Mouse (Mus musculus): ENCODE measurements at regions not wholly inside any gene's neighbourhood (a gene's known extent, or its start where the extent isn't known, plus 50 kb on each side); places are given as distances from the start of the nearest gene placed in this dataset.

GRCm38 (mm10) chr13:28557032-28557570 is 299.8 kb downstream of the Gm11361 start:
- H3K9ac ChIP-seq (ENCODE audit: low read length), result no peak overlapping the region
- no peaks in the 10 kb centered on the region for H3K9me3 ChIP-seq (replicated peaks; ENCODE audit: control insufficient read depth, low read length)
- H3K27me3 ChIP-seq (ENCODE audit: control insufficient read depth, insufficient read depth, low read length), result no peaks in the 10 kb centered on the region
- WGBS, result 69% methylated on average over 4 of the region's 4 CpGs
- no peaks in the 10 kb centered on the region for H3K36me3 ChIP-seq (ENCODE audit: control insufficient read depth, insufficient read depth)
- no peak overlapping the region for H3K4me3 ChIP-seq (ENCODE audit: low read length)
- 0 out of 2 replicates have a peak, but pooled peaks have one; percentile 41 for ATAC-seq (replicated peaks; ENCODE audit: extremely low read depth, insufficient read depth, low FRiP score)
- H3K4me1 ChIP-seq (ENCODE audit: control insufficient read depth, insufficient read depth, low read length), result 0 out of 2 replicates have a peak, but pooled peaks cover 8% of the 10 kb centered on the region
- H3K27ac ChIP-seq (ENCODE audit: low read length), result peak overlapping the region; percentile 8
- H3K4me2 ChIP-seq (ENCODE audit: low read depth, low read length), result no peak overlapping the region

GRCm38 (mm10) chr13:28556385-28556938 is 299.1 kb downstream of the Gm11361 start:
- 44% methylated on average over 5 of the region's 5 CpGs for WGBS
- no peak overlapping the region for H3K9ac ChIP-seq (ENCODE audit: low read length)

GRCm38 (mm10) chr13:28554143-28554830 is 297.0 kb downstream of the Gm11361 start:
- 82% methylated on average over 12 of the region's 12 CpGs for WGBS
- no peak overlapping the region for H3K4me3 ChIP-seq (ENCODE audit: low read length)
- H3K9ac ChIP-seq (ENCODE audit: low read length), result no peak overlapping the region
- ATAC-seq (replicated peaks; ENCODE audit: extremely low read depth, insufficient read depth, low FRiP score), result no peak
- no peaks in the 10 kb centered on the region for H3K36me3 ChIP-seq (ENCODE audit: control insufficient read depth, insufficient read depth)
- 0 out of 2 replicates have a peak overlapping the region, but pooled peaks have one; percentile 14 for H3K27ac ChIP-seq (ENCODE audit: low read length)
- H3K4me1 ChIP-seq (ENCODE audit: control insufficient read depth, insufficient read depth, low read length), result 0 out of 2 replicates have a peak, but pooled peaks cover 8% of the 10 kb centered on the region
- H3K4me2 ChIP-seq (ENCODE audit: low read depth, low read length), result no peak overlapping the region
- no peaks in the 10 kb centered on the region for H3K9me3 ChIP-seq (replicated peaks; ENCODE audit: control insufficient read depth, low read length)
- H3K27me3 ChIP-seq (ENCODE audit: control insufficient read depth, insufficient read depth, low read length), result no peaks in the 10 kb centered on the region

More at GRCm38 (mm10) chr13:28556385-28556938, 299.1 kb downstream of the Gm11361 start:
- H3K4me3 ChIP-seq (ENCODE audit: low read length), result no peak overlapping the region
- ATAC-seq (replicated peaks; ENCODE audit: extremely low read depth, insufficient read depth, low FRiP score), result no peak
- no peaks in the 10 kb centered on the region for H3K9me3 ChIP-seq (replicated peaks; ENCODE audit: control insufficient read depth, low read length)
- H3K27me3 ChIP-seq (ENCODE audit: control insufficient read depth, insufficient read depth, low read length), result no peaks in the 10 kb centered on the region
- H3K4me1 ChIP-seq (ENCODE audit: control insufficient read depth, insufficient read depth, low read length), result 0 out of 2 replicates have a peak, but pooled peaks cover 8% of the 10 kb centered on the region
- H3K36me3 ChIP-seq (ENCODE audit: control insufficient read depth, insufficient read depth), result no peaks in the 10 kb centered on the region
- H3K4me2 ChIP-seq (ENCODE audit: low read depth, low read length), result no peak overlapping the region
- H3K27ac ChIP-seq (ENCODE audit: low read length), result no peak overlapping the region

- Histone ChIP-seq H3K9me3 (replicated peaks; ENCODE audit: control insufficient read depth, low read length) (no peaks in the 10 kb centered on the region), H3K9ac (ENCODE audit: low read length) (no peak overlapping the region), H3K36me3 (ENCODE audit: control insufficient read depth, insufficient read depth) (no peaks in the 10 kb centered on the region), H3K27ac (ENCODE audit: low read length) (peak overlapping the region; percentile 51; the same call in 1 of the 2 replicates), H3K4me2 (ENCODE audit: low read depth, low read length) (no peak overlapping the region), H3K4me3 (ENCODE audit: low read length) (no peak overlapping the region), H3K27me3 (ENCODE audit: control insufficient read depth, insufficient read depth, low read length) (no peaks in the 10 kb centered on the region), H3K4me1 (ENCODE audit: control insufficient read depth, insufficient read depth, low read length) (0 out of 2 replicates have a peak, but pooled peaks cover 8% of the 10 kb centered on the region)
- 63% methylated on average over 10 of the region's 10 CpGs for WGBS
- no peak for ATAC-seq (replicated peaks; ENCODE audit: extremely low read depth, insufficient read depth, low FRiP score)
These were observed 295.8 kb downstream of the Gm11361 start for GRCm38 (mm10) chr13:28552974-28553750.

- peak; percentile 69 for ATAC-seq (replicated peaks; ENCODE audit: extremely low read depth, insufficient read depth, low FRiP score)
- 54% methylated on average over 6 of the region's 6 CpGs for WGBS
- no peak overlapping the region for H3K4me3 ChIP-seq (ENCODE audit: low read length)
- H3K9me3 ChIP-seq (replicated peaks; ENCODE audit: control insufficient read depth, low read length), result no peaks in the 10 kb centered on the region
- 0 out of 2 replicates have a peak, but pooled peaks cover 8% of the 10 kb centered on the region for H3K4me1 ChIP-seq (ENCODE audit: control insufficient read depth, insufficient read depth, low read length)
- H3K4me2 ChIP-seq (ENCODE audit: low read depth, low read length), result no peak overlapping the region
- H3K36me3 ChIP-seq (ENCODE audit: control insufficient read depth, insufficient read depth), result no peaks in the 10 kb centered on the region
- H3K9ac ChIP-seq (ENCODE audit: low read length), result no peak overlapping the region
- H3K27me3 ChIP-seq (ENCODE audit: control insufficient read depth, insufficient read depth, low read length), result no peaks in the 10 kb centered on the region
- H3K27ac ChIP-seq (ENCODE audit: low read length), result no peak overlapping the region
These were observed 294.2 kb downstream of the Gm11361 start for GRCm38 (mm10) chr13:28551555-28551954.

- H3K36me3 ChIP-seq (ENCODE audit: control insufficient read depth, insufficient read depth), result no peaks in the 10 kb centered on the region
- H3K9me3 ChIP-seq (replicated peaks; ENCODE audit: control insufficient read depth, low read length), result no peaks in the 10 kb centered on the region
- H3K27ac ChIP-seq (ENCODE audit: low read length), result no peak overlapping the region
- 88% methylated on average over 1 of the region's 1 CpGs for WGBS
- no peaks in the 10 kb centered on the region for H3K27me3 ChIP-seq (ENCODE audit: control insufficient read depth, insufficient read depth, low read length)
- H3K4me2 ChIP-seq (ENCODE audit: low read depth, low read length), result no peak overlapping the region
- no peak for ATAC-seq (replicated peaks; ENCODE audit: extremely low read depth, insufficient read depth, low FRiP score)
- no peak overlapping the region for H3K9ac ChIP-seq (ENCODE audit: low read length)
- no peak overlapping the region for H3K4me3 ChIP-seq (ENCODE audit: low read length)
- peaks cover 6% of the 10 kb centered on the region; the same call in 1 of the 2 replicates for H3K4me1 ChIP-seq (ENCODE audit: control insufficient read depth, insufficient read depth, low read length)
These were observed 288.5 kb downstream of the Gm11361 start for GRCm38 (mm10) chr13:28545797-28546196.

- no peaks in the 10 kb centered on the region for H3K9me3 ChIP-seq (replicated peaks; ENCODE audit: control insufficient read depth, low read length)
- no peaks in the 10 kb centered on the region for H3K27me3 ChIP-seq (ENCODE audit: control insufficient read depth, insufficient read depth, low read length)
- H3K36me3 ChIP-seq (ENCODE audit: control insufficient read depth, insufficient read depth), result no peaks in the 10 kb centered on the region
- H3K4me3 ChIP-seq (ENCODE audit: low read length), result no peak overlapping the region
- peaks cover 6% of the 10 kb centered on the region; the same call in 1 of the 2 replicates for H3K4me1 ChIP-seq (ENCODE audit: control insufficient read depth, insufficient read depth, low read length)
- whole genome bisulfite sequencing, result 38% methylated on average over 2 of the region's 2 CpGs
- H3K27ac ChIP-seq (ENCODE audit: low read length), result no peak overlapping the region
- no peak for ATAC-seq (replicated peaks; ENCODE audit: extremely low read depth, insufficient read depth, low FRiP score)
- no peak overlapping the region for H3K4me2 ChIP-seq (ENCODE audit: low read depth, low read length)
- no peak overlapping the region for H3K9ac ChIP-seq (ENCODE audit: low read length)
These were observed 288.0 kb downstream of the Gm11361 start for GRCm38 (mm10) chr13:28545337-28545736.

GRCm38 (mm10) chr13:28544819-28545180 is 287.5 kb downstream of the Gm11361 start:
- 76% methylated on average over 2 of the region's 2 CpGs for WGBS
- ATAC-seq (replicated peaks; ENCODE audit: extremely low read depth, insufficient read depth, low FRiP score), result no peak
- H3K9me3 ChIP-seq (replicated peaks; ENCODE audit: control insufficient read depth, low read length), result no peaks in the 10 kb centered on the region

More at GRCm38 (mm10) chr13:28544819-28545180, 287.5 kb downstream of the Gm11361 start:
- Histone ChIP-seq H3K36me3 (ENCODE audit: control insufficient read depth, insufficient read depth) (no peaks in the 10 kb centered on the region), H3K27ac (ENCODE audit: low read length) (no peak overlapping the region), H3K9ac (ENCODE audit: low read length) (no peak overlapping the region), H3K4me3 (ENCODE audit: low read length) (no peak overlapping the region), H3K4me2 (ENCODE audit: low read depth, low read length) (no peak overlapping the region), H3K4me1 (ENCODE audit: control insufficient read depth, insufficient read depth, low read length) (peaks cover 6% of the 10 kb centered on the region; the same call in 1 of the 2 replicates), H3K27me3 (ENCODE audit: control insufficient read depth, insufficient read depth, low read length) (no peaks in the 10 kb centered on the region)

Measured in heart, embryonic 16.5 days (tissue).